Mouse (Mus musculus) G1E (cell line): ENCODE data around the gene Ranbp2. TPM values are rescaled to one million over a fixed set of nuclear protein-coding genes. Genes with fewer than 3 reads are reported as not detected.
"Not testable (repeated sequence)": the region's sequence is repeated elsewhere in the genome, so short reads cannot be mapped to it uniquely, and the experiment has no call there.

Experiments
- ATAC-seq: 2 replicates; pipeline ENCODE4 v1.8.0; 2016; ENCODE audit warnings: mild to moderate bottlenecking; ENCODE audit not compliant: insufficient number of reproducible peaks, poor library complexity, low FRiP score, severe bottlenecking; ENCODE audit errors: extremely low read depth
- DNase-seq: peaks from one replicate; pipeline ENCODE4 v3.0.0; 2012; ENCODE audit warnings: low spot score
- H3K27me3 ChIP-seq: 2 replicates; pipeline ENCODE4 v1.6.1; 2012; ENCODE audit warnings: mild to moderate bottlenecking, low read length, inconsistent platforms; ENCODE audit not compliant: insufficient read depth
- H3K36me3 ChIP-seq: replicated peaks from 2 replicates; pipeline ENCODE3; 2012; ENCODE audit warnings: mild to moderate bottlenecking, inconsistent platforms
- H3K4me1 ChIP-seq: 2 replicates; pipeline ENCODE4 v1.6.1; 2012; ENCODE audit warnings: low read depth, low read length, inconsistent platforms, mixed read lengths; ENCODE audit not compliant: insufficient read depth
- H3K4me3 ChIP-seq: 2 replicates; pipeline ENCODE4 v1.5.1; 2012; ENCODE audit warnings: low read depth, mild to moderate bottlenecking, inconsistent platforms, low read length, moderate library complexity, mixed read lengths
- H3K9me3 ChIP-seq: replicated peaks from 2 replicates; pipeline ENCODE4 v1.6.1; 2012; ENCODE audit warnings: inconsistent platforms
- CTCF ChIP-seq: IDR thresholded peaks from 2 replicates; pipeline ENCODE4 v1.5.1; 2012; ENCODE audit warnings: low read depth, low read length, inconsistent platforms, mixed read lengths
- GATA1 ChIP-seq: IDR thresholded peaks from 2 replicates; pipeline ENCODE4 v1.6.1; 2012; ENCODE audit warnings: borderline replicate concordance, low read length, inconsistent platforms, mixed read lengths
- GATA2 ChIP-seq: IDR thresholded peaks from 2 replicates; pipeline ENCODE4 v1.6.1; 2012; ENCODE audit warnings: low read depth, low read length, inconsistent platforms, borderline replicate concordance
- POLR2AphosphoS5 ChIP-seq: IDR thresholded peaks from 2 replicates; pipeline ENCODE4 v1.6.1; 2012; ENCODE audit warnings: low read depth, low read length, inconsistent platforms; ENCODE audit not compliant: insufficient replicate concordance
- TAL1 ChIP-seq: conservative IDR thresholded peaks from 2 replicates; pipeline ENCODE4 v1.6.1; 2012; ENCODE audit warnings: low read depth, low read length, inconsistent platforms, mixed read lengths
- polyA plus RNA-seq: library from polyadenylated mRNA; stranded (reverse); fragments of >175 nt; gene quantifications from 2 replicates; pipeline ENCODE4 v1.2.3, GENCODE M21; 2012
- total RNA-seq, 2 experiments: library from RNA; stranded (forward) in 1 of 2; stranded (reverse) in 1 of 2; fragments of 200-1000 nt in 1 of 2; fragments of >200 nt in 1 of 2; fragmentation: Nextera tagmentation in 1 of 2; gene quantifications; 2 replicates each; pipeline ENCODE4 v1.2.3; 2014 to 2017

Ranbp2 gene
- total and polyA plus RNA-seq, 3 experiments = 4.5 to 154 (median 147) TPM

DNA sequence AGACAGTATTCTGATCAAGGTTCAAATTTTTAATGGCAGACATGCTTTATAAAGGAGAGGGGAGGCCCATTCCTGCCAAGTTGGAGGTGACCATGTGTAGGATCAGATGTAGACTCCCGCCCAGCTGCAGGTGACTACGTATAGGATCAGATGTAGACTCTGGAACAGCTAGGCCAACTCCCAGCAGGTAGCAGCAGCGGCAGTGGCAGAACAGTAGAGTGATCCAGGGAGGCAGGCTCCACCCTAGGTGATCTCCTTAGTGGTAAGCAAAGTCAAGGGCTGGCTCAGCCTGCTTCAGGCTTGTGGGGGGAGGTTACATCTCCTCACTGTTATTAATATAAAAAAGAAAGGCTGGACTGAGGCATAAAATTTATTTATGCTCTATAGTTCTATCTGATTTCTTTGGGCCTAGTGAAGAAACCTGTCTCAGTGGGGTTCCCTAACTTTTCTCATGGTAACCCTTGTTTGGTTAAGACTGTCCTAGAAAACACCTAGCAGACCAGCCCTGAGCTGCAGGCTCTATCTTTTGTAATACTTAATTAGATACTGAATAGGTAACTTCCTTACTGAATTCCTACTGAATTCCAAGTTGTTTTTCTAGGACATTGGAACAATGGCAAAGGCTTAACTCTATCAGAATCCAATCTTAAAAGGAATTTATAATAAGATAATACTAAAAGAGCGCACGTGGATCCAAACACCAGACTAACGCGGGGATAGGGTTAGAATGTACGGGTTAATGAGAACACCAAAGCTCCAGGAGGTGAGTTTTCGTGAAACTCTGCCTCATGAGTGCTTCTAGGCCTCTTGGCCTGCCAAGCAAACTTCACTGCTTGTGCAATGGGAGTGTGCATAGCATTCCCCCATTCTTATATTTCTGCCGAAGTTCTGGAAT lies 84.4 kb downstream of the Ranbp2 start:
- H3K4me3 ChIP-seq = no peak overlapping the region
- ATAC-seq (no peak), DNase-seq (no peak)
- no peaks in the 10 kb centered on the region for H3K27me3 ChIP-seq
- H3K9me3 ChIP-seq = no peaks in the 10 kb centered on the region
- TF ChIP-seq POLR2AphosphoS5 = no peak
- TF ChIP-seq GATA1 = no peak
- no peak for TF ChIP-seq TAL1
- no peak for TF ChIP-seq CTCF
- TF ChIP-seq GATA2 = no peak
- H3K4me1 ChIP-seq = no peaks in the 10 kb centered on the region
- no peaks in the 10 kb centered on the region for H3K36me3 ChIP-seq

DNA sequence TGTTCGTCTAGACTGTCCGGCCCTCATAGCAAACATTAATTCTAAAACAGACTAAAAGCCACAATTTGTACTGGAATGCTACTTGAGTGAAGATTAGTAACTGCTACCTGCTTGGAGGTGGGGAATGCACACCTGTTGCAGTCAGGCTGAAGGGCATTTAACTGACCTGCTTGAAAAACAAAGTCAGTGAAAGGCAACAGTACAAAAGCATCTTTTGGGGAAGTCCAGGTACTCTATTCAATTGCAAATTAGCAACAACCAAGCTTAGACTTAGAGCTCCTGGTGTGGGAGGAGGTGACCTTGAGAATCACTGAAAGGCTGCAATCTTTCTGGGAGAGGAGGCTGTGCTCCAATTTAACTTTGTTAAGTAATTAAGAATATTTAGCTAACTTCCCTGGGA lies 85.5 kb downstream of the Ranbp2 start:
- ATAC-seq = no peak
- H3K27me3 ChIP-seq = no peaks in the 10 kb centered on the region
- TF ChIP-seq POLR2AphosphoS5 = no peak
- no peak for TF ChIP-seq GATA2
- TF ChIP-seq CTCF = no peak
- TF ChIP-seq TAL1 = no peak
- TF ChIP-seq GATA1 = no peak

DNA sequence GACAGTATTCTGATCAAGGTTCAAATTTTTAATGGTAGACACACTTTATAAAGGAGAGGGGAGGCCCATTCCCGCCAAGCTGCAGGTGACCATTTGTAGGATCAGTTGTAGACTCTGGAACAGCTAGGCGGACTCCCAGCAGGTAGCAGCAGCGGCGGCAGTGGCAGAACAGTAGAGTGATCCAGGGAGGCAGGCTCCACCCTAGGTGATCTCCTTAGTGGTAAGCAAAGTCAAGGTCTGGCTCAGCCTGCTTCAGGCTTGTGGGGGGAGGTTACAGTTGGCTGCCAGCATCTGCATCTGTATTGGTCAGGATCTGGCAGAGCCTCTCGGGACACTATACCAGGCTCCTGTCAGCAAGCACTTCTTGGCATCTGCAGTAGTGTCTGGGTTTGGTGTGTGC lies 89.6 kb downstream of the Ranbp2 start:
- H3K9me3 ChIP-seq, H3K4me1 ChIP-seq, ATAC-seq, H3K27me3 ChIP-seq, H3K4me3 ChIP-seq, DNase-seq, H3K36me3 ChIP-seq: not testable (repeated sequence)

More for the DNA sequence above, 85.5 kb downstream of the Ranbp2 start:
- Histone ChIP-seq H3K36me3 (no peaks in the 10 kb centered on the region), H3K9me3 (no peaks in the 10 kb centered on the region), H3K4me1 (no peaks in the 10 kb centered on the region), H3K4me3 (no peak overlapping the region)
- no peak for DNase-seq

DNA sequence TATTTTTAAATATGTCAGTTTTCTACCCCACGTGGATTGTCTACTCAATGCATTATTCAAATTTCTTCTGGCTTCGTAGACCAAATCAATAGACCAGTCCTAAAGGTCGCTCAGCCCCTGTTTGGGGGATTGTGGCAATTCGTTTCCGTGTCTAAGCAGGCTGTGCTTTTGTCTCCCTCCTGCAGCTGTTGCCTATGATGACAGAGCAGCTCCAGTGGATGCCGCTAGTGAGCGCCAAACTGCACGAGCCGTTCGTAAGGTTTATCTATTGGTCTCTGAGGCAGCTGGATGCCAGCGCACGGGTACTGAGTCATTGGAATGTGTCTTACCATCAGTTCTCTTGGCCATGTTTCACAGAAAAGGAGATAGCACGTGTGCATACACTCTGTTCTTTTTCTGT lies 93.9 kb downstream of the Ranbp2 start:
- H3K9me3 ChIP-seq = no peaks in the 10 kb centered on the region
- no peaks in the 10 kb centered on the region for H3K27me3 ChIP-seq
- ATAC-seq = no peak
- DNase-seq = no peak
- no peaks in the 10 kb centered on the region for H3K4me1 ChIP-seq
- TF ChIP-seq CTCF (no peak), GATA1 (no peak), TAL1 (no peak), POLR2AphosphoS5 (no peak), GATA2 (no peak)
- H3K4me3 ChIP-seq = no peak overlapping the region
- H3K36me3 ChIP-seq = peaks cover 2% of the 10 kb centered on the region

Other genes starting within 250 kb of the Ranbp2 start
- gene AW822073, start 222.0 kb upstream of the Ranbp2 start, total RNA-seq (2014; fragmentation: Nextera tagmentation) = not detected in 2 replicates
- 0.12 and 1.0 TPM in 2 replicates for gene AW822073, start 222.0 kb upstream of the Ranbp2 start, total RNA-seq (2017)
- gene AW822073, start 222.0 kb upstream of the Ranbp2 start, polyA plus RNA-seq = not detected in 2 replicates
- not detected in 2 replicates for gene Duxf3, start 214.2 kb upstream of the Ranbp2 start, total RNA-seq (2014; fragmentation: Nextera tagmentation)
- gene Duxf3, start 214.2 kb upstream of the Ranbp2 start, total RNA-seq (2017) = 0.17 and 1.1 TPM in 2 replicates
- 0.06 TPM in 1 of 2 replicates, not detected in the other for gene Duxf3, start 214.2 kb upstream of the Ranbp2 start, polyA plus RNA-seq
- gene Gm4981, start 210.2 kb upstream of the Ranbp2 start, total RNA-seq (2014; fragmentation: Nextera tagmentation) = not detected in 2 replicates
- not detected in 2 replicates for gene Gm4981, start 210.2 kb upstream of the Ranbp2 start, total RNA-seq (2017)
- not detected in 2 replicates for gene Gm4981, start 210.2 kb upstream of the Ranbp2 start, polyA plus RNA-seq
- 31.0 and 44.7 TPM in 2 replicates for gene Gcc2, start 191.4 kb upstream of the Ranbp2 start, total RNA-seq (2014; fragmentation: Nextera tagmentation)
- 22.5 and 28.6 TPM in 2 replicates for gene Gcc2, start 191.4 kb upstream of the Ranbp2 start, total RNA-seq (2017)
- 4.5 and 5.7 TPM in 2 replicates for gene Gcc2, start 191.4 kb upstream of the Ranbp2 start, polyA plus RNA-seq
- 81.3 and 85.8 TPM in 2 replicates for gene Lims1, start 123.5 kb upstream of the Ranbp2 start, total RNA-seq (2014; fragmentation: Nextera tagmentation)
- 59.3 and 64.7 TPM in 2 replicates for gene Lims1, start 123.5 kb upstream of the Ranbp2 start, total RNA-seq (2017)
- gene Lims1, start 123.5 kb upstream of the Ranbp2 start, polyA plus RNA-seq = 1.3 and 1.6 TPM in 2 replicates
- 3.4 and 4.5 TPM in 2 replicates for gene Ccdc138, start 51.0 kb downstream of the Ranbp2 start, total RNA-seq (2014; fragmentation: Nextera tagmentation)
- 2.1 and 2.6 TPM in 2 replicates for gene Ccdc138, start 51.0 kb downstream of the Ranbp2 start, total RNA-seq (2017)
- gene Ccdc138, start 51.0 kb downstream of the Ranbp2 start, polyA plus RNA-seq = 0.20 and 0.35 TPM in 2 replicates
- gene Edar, start 228.7 kb downstream of the Ranbp2 start, total RNA-seq (2014; fragmentation: Nextera tagmentation) = not detected in 2 replicates
- gene Edar, start 228.7 kb downstream of the Ranbp2 start, total RNA-seq (2017) = not detected in 2 replicates
- not detected in 2 replicates for gene Edar, start 228.7 kb downstream of the Ranbp2 start, polyA plus RNA-seq